Mouse (Mus musculus) intestine, embryonic 15.5 days (tissue): ENCODE data around the gene Stac. TPM values are rescaled to one million over a fixed set of nuclear protein-coding genes. Genes with fewer than 3 reads are reported as not detected.

ENCODE experiments used
- ATAC-seq: fragments of 200-750 bp; cut with Nextera tagmentation; 2 replicates; pipeline ENCODE4 v1.8.0; 2017; ENCODE audit warnings: moderate TSS enrichment, moderate library complexity
- H3K27ac ChIP-seq: fragments of 300-500 bp; sonication (generic); 2 replicates; pipeline ENCODE4 v1.5.1; 2015; ENCODE audit warnings: mild to moderate bottlenecking, inconsistent platforms
- H3K27me3 ChIP-seq: fragments of 300-500 bp; sonication (generic); replicated peaks from 2 replicates; pipeline ENCODE4 v1.6.1; 2015; ENCODE audit warnings: inconsistent platforms
- H3K36me3 ChIP-seq: fragments of 300-500 bp; sonication (generic); 2 replicates; pipeline ENCODE4 v1.6.1; 2015; ENCODE audit warnings: inconsistent platforms
- H3K4me1 ChIP-seq: fragments of 300-500 bp; sonication (generic); replicated peaks from 2 replicates; pipeline ENCODE4 v1.6.1; 2015; ENCODE audit warnings: inconsistent platforms
- H3K4me2 ChIP-seq: fragments of 300-500 bp; sonication (generic); replicated peaks from 2 replicates; pipeline ENCODE4 v1.6.1; 2015; ENCODE audit warnings: mild to moderate bottlenecking, inconsistent platforms
- H3K4me3 ChIP-seq: fragments of 300-500 bp; sonication (generic); replicated peaks from 2 replicates; pipeline ENCODE4 v1.5.1; 2015; ENCODE audit warnings: inconsistent platforms
- H3K9ac ChIP-seq: fragments of 300-500 bp; sonication (generic); 2 replicates; pipeline ENCODE4 v1.6.1; 2015; ENCODE audit warnings: inconsistent platforms
- H3K9me3 ChIP-seq: fragments of 300-500 bp; sonication (generic); 2 replicates; pipeline ENCODE4 v1.6.1; 2016; ENCODE audit warnings: inconsistent platforms
- WGBS: fragments of 180-500 bp; shearing (Covaris S2); methylation state at CpG from one replicate; pipeline ENCODE4 v1.1.7; 2015; 5-methylcytosine and 5-hydroxymethylcytosine counted together
- polyA plus RNA-seq: library from polyadenylated mRNA; unstranded; fragments of >200 nt; fragmentation: Nextera tagmentation; extraction: Ambion mirVana; gene quantifications from 2 replicates; pipeline ENCODE4 v1.2.1, GENCODE M21; 2015

Stac gene
- polyA plus RNA-seq, 1 experiment from 2014 or later: 3.3 TPM

DNA sequence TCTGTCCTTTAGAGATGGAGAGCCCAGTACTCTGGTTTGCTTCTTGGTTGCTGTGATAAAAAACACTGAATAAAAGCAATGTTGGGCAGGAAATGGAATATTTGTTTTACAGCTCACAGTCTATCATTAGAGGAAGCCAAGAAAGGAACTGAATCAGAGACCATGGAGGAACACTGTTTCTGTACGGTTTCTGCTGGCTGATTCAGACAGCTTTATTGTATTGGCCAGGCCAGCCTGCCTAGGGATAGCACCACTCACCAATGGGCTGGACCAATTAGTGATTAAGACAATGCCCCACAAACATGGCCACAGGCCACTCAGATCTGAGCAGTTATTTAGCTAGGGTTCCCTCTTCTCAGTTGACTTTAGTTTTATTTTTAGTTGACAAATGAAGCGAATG is 6.0 kb downstream of the Stac start:
- Histone ChIP-seq H3K9ac (no peak overlapping the region), H3K4me1 (no peaks in the 10 kb centered on the region), H3K27me3 (peaks cover 8% of the 10 kb centered on the region), H3K36me3 (no peaks in the 10 kb centered on the region), H3K27ac (no peak overlapping the region), H3K4me3 (no peak overlapping the region), H3K9me3 (no peaks in the 10 kb centered on the region), H3K4me2 (no peak overlapping the region)
- ATAC-seq: no peak
- WGBS: 67% methylated on average over 2 of the region's 2 CpGs

DNA sequence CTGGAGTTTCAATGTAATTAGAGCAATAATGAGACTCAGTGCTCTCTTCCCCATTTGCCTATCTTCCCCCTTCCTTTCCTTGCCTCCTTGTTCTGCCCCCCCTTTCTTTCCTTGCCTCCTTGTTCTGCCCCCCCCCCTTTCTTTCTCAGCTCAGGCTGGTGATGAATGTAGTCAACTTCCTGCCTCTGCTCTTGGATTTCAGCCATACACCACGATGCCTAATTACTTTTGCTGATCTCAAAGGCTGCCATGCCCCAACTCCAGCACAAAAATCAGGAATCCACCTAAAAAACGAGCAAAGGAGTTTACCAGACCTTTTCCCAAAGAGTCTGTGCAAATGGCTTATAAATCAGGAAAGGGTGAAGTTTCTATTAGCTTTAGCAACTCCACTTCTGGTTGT is 10.6 kb downstream of the Stac start:
- ATAC-seq: no peak
- 25% methylated on average over 2 of the region's 2 CpGs for WGBS
- H3K4me3 ChIP-seq: no peak overlapping the region

DNA sequence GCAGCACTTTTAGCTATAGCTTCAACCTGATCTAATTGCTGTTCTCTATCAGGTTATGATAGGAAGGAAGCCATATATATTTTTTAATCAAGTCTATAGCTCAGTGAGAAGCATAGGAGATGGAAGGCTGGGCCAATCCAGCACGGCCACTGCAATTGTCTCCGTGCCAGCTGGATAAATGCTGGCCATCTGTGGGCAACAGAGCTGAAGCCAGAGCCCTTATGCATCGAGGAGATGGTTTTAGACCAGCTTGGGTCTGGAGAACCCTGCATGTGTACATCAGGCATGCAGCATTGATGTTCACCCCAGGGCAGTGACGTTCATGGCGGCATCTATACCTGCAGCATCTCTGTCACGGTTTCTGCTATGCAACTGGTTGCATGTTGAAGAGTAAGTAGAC is 20.3 kb downstream of the Stac start:
- Histone ChIP-seq H3K36me3 (no peaks in the 10 kb centered on the region), H3K27me3 (no peaks in the 10 kb centered on the region), H3K4me2 (no peak overlapping the region), H3K27ac (no peak overlapping the region), H3K4me1 (no peaks in the 10 kb centered on the region), H3K9me3 (no peaks in the 10 kb centered on the region), H3K4me3 (no peak overlapping the region), H3K9ac (no peak overlapping the region)
- 85% methylated on average over 6 of the region's 6 CpGs for WGBS
- ATAC-seq: no peak

More for the DNA sequence above, 10.6 kb downstream of the Stac start:
- H3K4me2 ChIP-seq: no peak overlapping the region
- no peaks in the 10 kb centered on the region for H3K4me1 ChIP-seq
- no peak overlapping the region for H3K9ac ChIP-seq
- H3K27ac ChIP-seq: no peak overlapping the region
- no peaks in the 10 kb centered on the region for H3K36me3 ChIP-seq
- H3K9me3 ChIP-seq: no peaks in the 10 kb centered on the region
- no peaks in the 10 kb centered on the region for H3K27me3 ChIP-seq

- no peak overlapping the region for H3K9ac ChIP-seq
- 89% methylated on average over 4 of the region's 4 CpGs for WGBS
- no peaks in the 10 kb centered on the region for H3K36me3 ChIP-seq
- no peaks in the 10 kb centered on the region for H3K27me3 ChIP-seq
- no peaks in the 10 kb centered on the region for H3K9me3 ChIP-seq
- H3K4me3 ChIP-seq: no peak overlapping the region
- H3K4me1 ChIP-seq: no peaks in the 10 kb centered on the region
- H3K27ac ChIP-seq: no peak overlapping the region
- no peak overlapping the region for H3K4me2 ChIP-seq
- no peak for ATAC-seq
Measured at GRCm38 (mm10) chr9:111655066-111655465, 35.1 kb downstream of the Stac start.

- H3K9ac ChIP-seq: no peak overlapping the region
- H3K36me3 ChIP-seq: no peaks in the 10 kb centered on the region
- 0 out of 2 replicates have a peak, but pooled peaks cover 4% of the 10 kb centered on the region for H3K4me1 ChIP-seq
- ATAC-seq: peak; percentile 89
- no peaks in the 10 kb centered on the region for H3K9me3 ChIP-seq
- no peak overlapping the region for H3K4me2 ChIP-seq
- no peaks in the 10 kb centered on the region for H3K27me3 ChIP-seq
- no peak overlapping the region for H3K4me3 ChIP-seq
- no peak overlapping the region for H3K27ac ChIP-seq
- 68% methylated on average over 4 of the region's 4 CpGs for WGBS
Measured at GRCm38 (mm10) chr9:111644228-111644627, 45.9 kb downstream of the Stac start.

DNA sequence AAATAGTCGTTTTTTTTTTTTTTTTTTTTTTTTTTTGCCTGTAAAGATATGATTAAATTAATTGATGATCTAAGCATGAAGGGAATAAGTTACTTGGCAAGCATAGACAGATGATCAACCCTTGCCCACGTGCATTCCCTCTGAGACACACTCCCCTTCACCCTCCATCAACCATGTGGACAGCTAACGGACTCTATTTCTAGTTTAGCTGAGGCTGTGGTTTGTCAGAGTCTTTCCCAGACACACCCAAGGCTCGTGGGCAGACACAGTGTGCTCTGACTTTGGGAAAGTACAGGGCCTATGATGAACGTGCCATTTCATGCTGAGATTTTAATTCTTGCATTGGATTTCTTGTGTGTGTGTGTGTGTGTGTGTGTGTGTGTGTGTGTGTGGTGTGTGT is 46.8 kb downstream of the Stac start:
- 53% methylated on average over 5 of the region's 5 CpGs for WGBS
- Histone ChIP-seq H3K9me3 (no peaks in the 10 kb centered on the region), H3K27me3 (no peaks in the 10 kb centered on the region), H3K36me3 (no peaks in the 10 kb centered on the region), H3K27ac (no peak overlapping the region), H3K4me1 (0 out of 2 replicates have a peak, but pooled peaks cover 4% of the 10 kb centered on the region), H3K9ac (no peak overlapping the region), H3K4me3 (no peak overlapping the region), H3K4me2 (no peak overlapping the region)
- no peak for ATAC-seq

DNA sequence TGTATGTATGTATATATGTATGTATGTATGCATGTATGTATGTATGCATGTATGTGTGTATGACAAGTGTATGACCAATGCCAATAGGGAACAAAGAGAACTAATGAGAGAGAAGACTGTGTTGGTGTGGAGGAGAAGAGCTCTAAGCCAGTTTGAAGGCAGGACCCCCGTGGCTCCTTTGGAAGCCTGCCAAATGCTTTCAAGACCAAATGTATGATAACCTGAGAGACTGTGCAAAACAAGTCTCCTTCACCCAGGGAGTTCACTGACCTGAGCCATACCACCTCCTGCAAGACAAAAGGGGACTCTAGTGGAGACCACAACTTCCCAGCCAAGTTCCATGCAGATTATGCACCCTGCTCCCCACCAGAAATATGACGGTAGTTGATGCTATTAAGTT is 52.5 kb downstream of the Stac start:
- Histone ChIP-seq H3K4me3 (no peak overlapping the region), H3K9ac (no peak overlapping the region), H3K27ac (no peak overlapping the region), H3K36me3 (no peaks in the 10 kb centered on the region), H3K4me2 (no peak overlapping the region), H3K27me3 (no peaks in the 10 kb centered on the region), H3K9me3 (no peaks in the 10 kb centered on the region), H3K4me1 (no peaks in the 10 kb centered on the region)
- 62% methylated on average over 2 of the region's 2 CpGs for WGBS
- no peak for ATAC-seq

- H3K36me3 ChIP-seq: no peaks in the 10 kb centered on the region
- no peaks in the 10 kb centered on the region for H3K27me3 ChIP-seq
- no peaks in the 10 kb centered on the region for H3K4me1 ChIP-seq
- 86% methylated on average over 4 of the region's 4 CpGs for WGBS
- no peak overlapping the region for H3K4me2 ChIP-seq
- no peaks in the 10 kb centered on the region for H3K9me3 ChIP-seq
- H3K4me3 ChIP-seq: no peak overlapping the region
- H3K27ac ChIP-seq: no peak overlapping the region
- ATAC-seq: no peak
- no peak overlapping the region for H3K9ac ChIP-seq
Measured at GRCm38 (mm10) chr9:111632833-111633232, 57.3 kb downstream of the Stac start.

GRCm38 (mm10) chr9:111621191-111621590 is 69.0 kb downstream of the Stac start:
- ATAC-seq: no peak
- Histone ChIP-seq H3K4me1 (no peaks in the 10 kb centered on the region), H3K4me3 (no peak overlapping the region), H3K27me3 (no peaks in the 10 kb centered on the region), H3K9me3 (no peaks in the 10 kb centered on the region), H3K9ac (no peak overlapping the region), H3K4me2 (no peak overlapping the region), H3K36me3 (no peaks in the 10 kb centered on the region), H3K27ac (no peak overlapping the region)
- WGBS: 60% methylated on average over 2 of the region's 2 CpGs

GRCm38 (mm10) chr9:111611341-111611740 is 78.8 kb downstream of the Stac start:
- Histone ChIP-seq H3K4me2 (no peak overlapping the region), H3K9ac (no peak overlapping the region), H3K9me3 (no peaks in the 10 kb centered on the region), H3K4me1 (no peaks in the 10 kb centered on the region), H3K27me3 (no peaks in the 10 kb centered on the region), H3K27ac (no peak overlapping the region), H3K36me3 (no peaks in the 10 kb centered on the region), H3K4me3 (no peak overlapping the region)
- no peak for ATAC-seq
- 55% methylated on average over 3 of the region's 3 CpGs for WGBS

GRCm38 (mm10) chr9:111608762-111609161 is 81.4 kb downstream of the Stac start:
- 42% methylated on average over 6 of the region's 6 CpGs for WGBS
- Histone ChIP-seq H3K9ac (no peak overlapping the region), H3K4me2 (no peak overlapping the region), H3K36me3 (no peaks in the 10 kb centered on the region), H3K27ac (no peak overlapping the region), H3K27me3 (no peaks in the 10 kb centered on the region), H3K9me3 (no peaks in the 10 kb centered on the region), H3K4me1 (no peaks in the 10 kb centered on the region), H3K4me3 (no peak overlapping the region)
- ATAC-seq: no peak

GRCm38 (mm10) chr9:111606603-111607002 is 83.5 kb downstream of the Stac start:
- H3K4me2 ChIP-seq: no peak overlapping the region
- H3K27me3 ChIP-seq: no peaks in the 10 kb centered on the region
- no peak overlapping the region for H3K4me3 ChIP-seq
- ATAC-seq: no peak
- no peaks in the 10 kb centered on the region for H3K4me1 ChIP-seq
- H3K27ac ChIP-seq: no peak overlapping the region
- 91% methylated on average over 8 of the region's 8 CpGs for WGBS
- no peak overlapping the region for H3K9ac ChIP-seq
- H3K36me3 ChIP-seq: no peaks in the 10 kb centered on the region
- no peaks in the 10 kb centered on the region for H3K9me3 ChIP-seq

DNA sequence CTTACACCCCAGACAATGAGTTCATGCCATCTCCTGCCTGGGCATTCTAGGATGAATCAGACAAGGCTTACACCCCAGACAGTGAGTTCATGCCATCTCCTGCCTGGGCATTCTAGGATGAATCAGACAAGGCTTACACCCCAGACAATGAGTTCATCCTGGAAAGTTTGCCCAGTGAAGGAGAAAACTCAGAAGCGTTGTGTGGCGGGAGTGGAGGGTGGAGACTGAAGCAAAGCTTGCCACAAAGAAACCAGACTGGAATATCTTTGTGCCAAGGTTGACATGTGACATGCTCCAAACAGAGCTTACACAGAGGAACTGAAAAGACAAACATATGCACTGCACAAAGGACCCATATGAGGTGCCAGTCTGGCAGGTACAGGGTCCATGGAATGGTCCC is 102.6 kb downstream of the Stac start:
- Histone ChIP-seq H3K36me3 (no peaks in the 10 kb centered on the region), H3K4me3 (no peak overlapping the region), H3K9ac (no peak overlapping the region), H3K27ac (no peak overlapping the region), H3K4me1 (no peaks in the 10 kb centered on the region), H3K27me3 (no peaks in the 10 kb centered on the region), H3K9me3 (no peaks in the 10 kb centered on the region), H3K4me2 (no peak overlapping the region)
- ATAC-seq: no peak
- WGBS: 89% methylated on average over 2 of the region's 2 CpGs

- Histone ChIP-seq H3K4me2 (no peak overlapping the region), H3K9me3 (no peaks in the 10 kb centered on the region), H3K9ac (no peak overlapping the region), H3K27ac (no peak overlapping the region), H3K4me1 (no peaks in the 10 kb centered on the region), H3K36me3 (no peaks in the 10 kb centered on the region), H3K27me3 (no peaks in the 10 kb centered on the region), H3K4me3 (no peak overlapping the region)
- ATAC-seq: no peak
- 69% methylated on average over 9 of the region's 9 CpGs for WGBS
Measured at GRCm38 (mm10) chr9:111578784-111579183, 111.4 kb downstream of the Stac start.
